Mouse (Mus musculus) cerebellum, adult 11 months (tissue): ENCODE results near the gene Msi2.

ENCODE experiments used
- DNase-seq: peaks from one replicate; pipeline ENCODE4 v3.0.0; 2022

Msi2 gene

GRCm38 (mm10) chr11:88431363-88432269 lies 286.7 kb downstream of the Msi2 start:
- DNase-seq: no peak

DNA sequence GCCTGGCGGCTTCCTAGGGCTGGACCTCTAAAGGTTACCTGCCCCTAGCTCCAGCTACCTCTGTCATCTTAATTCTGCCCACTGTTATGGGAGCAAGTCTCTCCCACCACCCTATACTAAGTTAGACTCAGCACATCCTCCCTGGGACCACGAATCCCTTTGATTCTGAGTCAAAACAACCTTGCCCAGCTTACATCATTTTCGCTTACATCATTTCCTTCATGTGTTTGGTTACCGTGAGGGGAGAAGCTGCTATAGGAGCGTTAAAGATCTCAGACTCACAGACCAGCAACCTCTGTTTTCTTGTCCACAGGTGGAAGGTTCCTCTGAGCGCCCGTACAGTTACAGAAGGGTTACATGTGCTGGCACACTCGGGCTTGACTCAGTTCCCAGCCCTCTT lies 288.0 kb downstream of the Msi2 start:
- no peak for DNase-seq

- DNase-seq: no peak
These were observed 288.6 kb downstream of the Msi2 start for GRCm38 (mm10) chr11:88429680-88430079.

DNA sequence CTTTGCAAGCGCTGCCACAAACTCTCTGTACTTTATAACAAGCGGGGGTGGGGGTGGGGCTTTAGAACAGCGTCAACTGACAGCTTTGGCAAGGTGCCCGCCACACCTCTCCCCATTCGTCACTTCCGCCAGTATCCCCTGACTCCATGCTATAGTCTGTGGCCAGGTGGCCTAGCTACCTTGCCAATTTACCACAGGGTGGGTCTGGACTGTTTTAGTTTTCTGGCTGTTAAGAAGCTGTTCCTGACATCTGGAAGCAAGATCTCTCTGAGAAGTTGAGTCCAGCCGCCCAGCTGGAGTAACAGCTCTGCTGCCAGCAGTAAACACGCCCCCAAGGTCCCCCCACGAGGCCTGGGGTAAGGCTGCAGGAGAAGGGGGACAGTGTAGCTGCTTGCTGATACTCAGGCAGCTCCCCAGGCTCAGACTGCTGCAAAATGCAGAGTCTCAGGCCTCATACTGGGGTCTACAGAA lies 292.6 kb downstream of the Msi2 start:
- DNase-seq: no peak

- no peak for DNase-seq
These were observed 294.1 kb downstream of the Msi2 start for GRCm38 (mm10) chr11:88424034-88424767.

DNA sequence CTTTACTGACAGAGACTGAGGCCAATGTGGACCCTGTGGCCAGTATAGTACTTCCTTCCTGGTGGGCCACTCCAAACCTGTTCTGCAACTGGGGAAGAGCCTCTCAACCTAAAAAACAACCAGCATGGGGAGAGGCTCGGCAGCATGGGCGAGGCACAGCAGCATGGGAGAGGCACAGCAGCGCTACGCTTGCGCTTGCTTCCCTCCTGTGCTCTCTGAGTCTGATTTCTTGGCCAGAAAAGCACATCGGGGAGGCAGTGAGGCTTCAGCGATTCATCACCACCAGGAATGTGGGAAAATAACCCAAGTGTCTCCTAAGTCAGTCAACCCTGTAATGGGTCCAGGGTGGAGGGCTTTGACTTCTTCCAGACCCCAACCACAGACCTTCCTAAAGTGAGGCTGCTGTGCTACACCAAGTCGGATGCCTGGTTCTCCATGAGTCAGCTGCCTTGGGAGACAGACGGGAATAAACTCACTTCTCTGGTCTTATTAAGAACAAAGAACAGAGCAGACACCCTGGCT lies 297.2 kb downstream of the Msi2 start:
- DNase-seq: no peak

DNA sequence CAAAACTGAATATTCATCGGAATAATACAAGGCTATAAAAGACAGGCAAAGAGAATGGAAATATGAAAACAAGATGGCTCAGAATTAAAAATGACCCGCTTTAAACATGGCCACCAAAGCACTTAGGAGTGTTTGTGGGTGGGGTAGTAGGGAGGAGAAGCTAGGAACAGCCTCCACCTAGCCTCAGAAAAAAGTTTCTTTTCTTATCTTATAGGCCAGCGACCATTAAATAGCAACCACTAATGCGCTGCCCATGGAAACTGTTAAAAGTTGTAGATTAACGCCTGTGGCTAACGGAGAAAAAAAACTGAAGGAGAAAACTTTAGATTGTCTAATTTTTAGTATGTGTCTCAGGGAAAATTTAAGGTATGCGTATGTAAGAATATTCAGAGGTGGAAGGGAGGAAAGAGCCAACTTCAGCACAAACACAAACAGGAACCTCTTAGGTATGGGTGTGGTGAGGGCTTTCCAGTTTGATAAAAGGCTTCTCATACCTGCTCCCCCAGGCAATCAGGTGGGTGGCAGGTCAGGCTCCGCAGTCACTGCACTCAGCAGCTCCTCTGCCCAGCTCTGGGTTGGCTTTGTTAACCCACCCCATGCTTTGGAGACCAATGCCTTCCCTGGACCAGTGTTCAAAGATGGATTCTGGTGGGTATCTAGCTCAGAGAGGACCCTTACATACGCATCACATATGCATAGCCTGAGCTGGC lies 298.5 kb downstream of the Msi2 start:
- no peak for DNase-seq

DNA sequence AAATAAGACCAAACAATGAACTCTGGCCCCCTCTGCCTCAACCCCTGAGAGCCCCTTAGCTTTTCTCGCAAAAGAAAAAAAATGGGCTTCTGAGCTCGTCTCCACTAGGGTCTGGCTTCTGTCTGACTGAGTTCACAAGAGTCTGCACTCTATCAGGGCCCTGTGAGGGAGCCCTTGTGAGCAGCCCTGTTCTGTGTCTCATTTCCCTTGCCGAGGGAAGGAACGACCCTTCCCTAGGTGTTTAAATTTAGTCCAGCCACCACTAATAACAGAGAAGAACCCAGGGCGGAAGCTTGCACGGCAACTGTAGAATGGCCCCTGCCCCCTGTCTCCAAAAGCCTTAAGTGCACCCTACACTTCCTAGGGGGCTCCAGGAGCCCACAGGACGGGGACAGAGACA lies 299.2 kb downstream of the Msi2 start:
- DNase-seq: no peak

DNA sequence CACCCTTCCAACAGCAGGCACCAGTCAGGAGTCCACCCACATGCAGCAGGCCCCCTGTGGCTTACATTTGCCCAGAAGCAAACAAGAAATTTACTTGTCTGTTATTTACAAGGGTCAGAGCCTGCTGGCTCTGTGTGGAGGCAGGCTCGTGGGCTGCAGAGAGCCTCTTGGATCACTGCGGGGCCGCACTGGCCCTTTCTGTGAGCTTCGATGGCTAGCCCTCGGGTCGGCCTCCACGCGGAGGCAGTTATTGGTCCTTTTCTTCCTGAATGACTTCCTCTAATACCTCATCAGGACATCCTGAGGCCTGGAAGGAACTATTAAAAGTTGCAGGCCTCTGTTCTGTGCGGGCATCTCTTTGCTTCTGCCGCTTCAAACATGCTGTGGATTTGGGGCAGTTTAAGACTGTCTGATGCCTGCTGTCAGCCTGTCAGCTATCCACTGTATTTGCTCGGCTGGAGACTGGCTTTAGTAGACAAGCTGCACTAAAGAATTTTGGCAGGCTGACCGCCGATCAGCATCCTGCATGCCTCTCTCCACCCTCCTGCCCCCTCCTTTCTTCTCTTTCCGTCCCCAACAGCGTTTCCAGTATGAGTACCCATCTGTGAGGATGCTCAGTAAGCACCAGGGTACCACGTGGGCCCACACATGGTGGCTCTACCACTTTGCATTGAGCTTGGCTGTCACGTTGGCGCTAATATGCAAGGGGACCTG lies 304.0 kb downstream of the Msi2 start:
- DNase-seq: peak; percentile 49

- DNase-seq: no peak
These were observed 305.8 kb downstream of the Msi2 start for GRCm38 (mm10) chr11:88412423-88413094.

GRCm38 (mm10) chr11:88408305-88408704 lies 310.0 kb downstream of the Msi2 start:
- no peak for DNase-seq

GRCm38 (mm10) chr11:88406408-88406915 lies 311.9 kb downstream of the Msi2 start:
- DNase-seq: no peak

DNA sequence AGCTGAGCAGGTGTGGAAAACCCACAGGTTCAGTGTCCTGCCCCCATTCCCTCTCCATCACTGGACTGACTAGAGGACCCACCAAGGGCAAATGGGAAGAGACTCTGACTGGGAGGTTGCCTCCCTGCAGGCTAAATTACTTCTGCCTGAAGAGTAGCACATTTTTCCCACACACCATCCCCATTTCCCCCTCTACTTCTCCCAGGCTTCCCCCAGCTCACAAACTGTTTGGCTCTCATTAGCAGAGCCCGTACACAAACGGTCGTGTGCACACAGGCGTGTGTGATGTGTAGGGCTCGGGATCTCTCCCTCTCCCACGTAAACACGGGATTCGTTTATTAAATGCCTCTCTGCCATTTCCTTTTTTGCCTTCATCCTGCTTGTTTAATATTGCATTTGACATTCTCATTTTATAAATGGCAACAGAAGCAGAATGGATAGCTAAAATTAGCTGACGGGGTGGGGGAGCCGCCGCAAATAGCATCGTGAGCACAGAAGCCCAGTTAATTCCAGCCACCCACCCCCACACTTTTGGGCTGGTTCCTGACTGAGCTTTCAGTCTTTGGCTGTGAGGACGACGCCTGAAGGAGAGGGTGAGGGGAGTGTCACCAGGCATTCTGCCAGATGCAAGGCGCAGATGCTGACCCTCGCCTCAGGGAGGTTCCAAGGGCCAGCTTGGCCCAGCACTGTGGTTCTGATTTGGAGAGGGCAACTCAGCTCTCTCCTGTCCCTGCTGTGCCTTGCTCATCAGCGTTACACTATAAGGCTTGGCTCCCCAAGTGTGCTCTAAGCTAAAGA lies 313.3 kb downstream of the Msi2 start:
- peak; percentile 41 for DNase-seq

- DNase-seq: peak; percentile 21
These were observed 314.1 kb downstream of the Msi2 start for GRCm38 (mm10) chr11:88404247-88404677.

GRCm38 (mm10) chr11:88402290-88402689 lies 316.0 kb downstream of the Msi2 start:
- no peak for DNase-seq

DNA sequence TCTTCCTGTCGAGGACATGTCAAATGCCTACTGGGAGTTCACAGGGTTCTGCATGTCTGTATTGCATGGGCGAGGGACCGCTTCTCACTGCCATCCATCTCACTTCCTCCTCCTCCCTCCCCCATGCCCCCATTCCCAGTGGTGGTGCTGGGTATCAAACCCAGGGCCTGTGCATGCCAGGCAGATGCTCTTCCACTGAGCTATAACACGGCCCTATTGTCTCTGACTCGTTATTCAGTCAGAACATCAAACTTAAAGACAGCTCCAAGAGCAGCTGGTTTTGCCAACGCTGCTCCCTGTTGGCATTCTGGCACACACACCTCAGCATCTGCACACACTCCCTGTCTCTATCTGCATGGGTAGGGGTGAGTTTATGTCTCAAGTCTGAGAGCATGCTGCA lies 317.0 kb downstream of the Msi2 start:
- DNase-seq: no peak

DNA sequence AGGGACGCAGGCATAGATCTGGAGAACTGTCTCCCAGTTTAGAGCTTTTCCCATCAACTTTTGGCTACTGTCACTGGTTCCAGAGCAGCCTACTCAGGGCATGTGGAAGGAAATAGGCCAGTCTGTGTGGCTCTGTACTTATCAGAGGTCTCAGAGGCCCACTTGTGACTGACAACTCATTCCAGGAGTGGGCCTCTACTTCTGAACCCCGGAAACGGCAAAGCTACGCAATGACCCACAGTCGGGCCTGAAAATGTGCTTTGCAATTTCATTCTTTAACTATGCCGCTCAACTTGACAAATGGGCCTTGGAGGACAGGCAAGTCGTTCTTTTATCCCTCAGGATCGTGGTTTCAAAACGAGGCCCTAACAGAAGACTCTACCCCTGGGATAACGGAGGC lies 317.4 kb downstream of the Msi2 start:
- no peak for DNase-seq

DNA sequence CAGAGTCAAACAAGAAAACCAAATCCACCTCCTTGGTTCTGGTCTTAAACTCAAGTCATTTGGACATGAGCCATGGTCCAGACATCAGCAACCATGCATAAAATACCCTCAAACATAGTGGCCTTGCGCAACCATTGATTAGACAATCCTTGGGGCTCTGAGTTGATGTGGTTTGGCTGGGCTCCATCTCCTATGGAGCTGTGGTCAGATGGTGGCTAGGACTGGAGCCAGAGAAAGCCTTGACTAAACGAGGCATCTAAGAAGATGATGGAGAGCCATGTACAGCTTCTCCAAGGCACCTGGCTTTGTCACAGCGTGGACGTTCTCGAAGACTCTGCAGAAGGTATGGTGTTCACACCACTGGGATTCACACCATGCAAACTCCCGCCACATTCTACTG lies 318.1 kb downstream of the Msi2 start:
- peak; percentile 57 for DNase-seq

- DNase-seq: no peak
These were observed 318.9 kb downstream of the Msi2 start for GRCm38 (mm10) chr11:88399431-88399830.

- DNase-seq: no peak
These were observed 319.3 kb downstream of the Msi2 start for GRCm38 (mm10) chr11:88399028-88399427.
